30 mouse cellular contexts compared by ENCODE assay signal in the genomic region with DNA sequence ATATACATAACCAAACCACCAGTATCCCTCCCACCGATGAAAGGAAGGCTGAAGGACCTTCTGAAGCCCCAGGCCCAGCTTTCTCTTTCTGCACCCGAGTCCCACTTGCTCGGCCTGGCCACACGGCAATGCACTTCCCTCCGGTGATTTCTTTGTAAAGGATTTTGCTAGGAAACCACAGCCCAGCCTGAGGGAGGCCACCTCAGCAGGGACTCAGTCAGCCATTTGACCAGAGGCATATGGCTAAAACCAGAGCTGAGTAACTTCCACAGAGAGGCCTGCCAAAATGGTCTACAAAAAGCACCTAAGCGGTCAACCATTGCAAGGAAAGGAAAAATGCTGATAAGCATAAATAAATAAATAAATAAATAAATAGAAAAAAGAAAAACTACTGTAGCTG. TPM values are rescaled to one million over a fixed set of nuclear protein-coding genes. Genes with fewer than 3 reads are reported as not detected.
"Had no signal": no experiment of that assay in that cellular context is flagged by ENCODE, and none has a peak within 500 bp of the region (broad histone marks: within the 10 kb centered on the region; RNA-seq: fewer than 3 reads in every experiment).

No protein-coding gene starts in this region.

- H3K36me3 ChIP-seq: limb, embryonic 10.5 days; limb, embryonic 12.5 days; limb, embryonic 13.5 days; limb, embryonic 15.5 days; liver, embryonic 12.5 days; liver, embryonic 13.5 days; liver, embryonic 15.5 days; lung, embryonic 15.5 days; midbrain, embryonic 10.5 days; midbrain, embryonic 12.5 days; midbrain, embryonic 13.5 days; midbrain, embryonic 15.5 days; neural tube, embryonic 12.5 days had no signal

- H3K9me3 ChIP-seq: limb, embryonic 10.5 days; limb, embryonic 12.5 days; limb, embryonic 13.5 days; limb, embryonic 15.5 days; liver, embryonic 12.5 days; liver, embryonic 13.5 days; liver, embryonic 15.5 days; lung, embryonic 15.5 days; megakaryocyte, embryonic 14.5 days; midbrain, embryonic 10.5 days; midbrain, embryonic 12.5 days; midbrain, embryonic 13.5 days; midbrain, embryonic 15.5 days; neural tube, embryonic 12.5 days had no signal

- H3K27me3 ChIP-seq: limb, embryonic 12.5 days; limb, embryonic 13.5 days; limb, embryonic 15.5 days; liver, embryonic 13.5 days; liver, embryonic 15.5 days; lung, embryonic 15.5 days; midbrain, embryonic 12.5 days; midbrain, embryonic 13.5 days; midbrain, embryonic 15.5 days; neural tube, embryonic 12.5 days had no signal

- DNase-seq: left cerebral cortex, postnatal 4 days; liver; liver, embryonic 13.5 days; liver, postnatal 0 days; lung, adult 18-20 months; lung, adult 2 months; lung, embryonic 14.5 days; lung, postnatal 10 days; lung, postnatal 14 days; lung, postnatal 36 days; lung, postnatal 4 days; midbrain, embryonic 14.5 days had no signal

- H3K4me1 ChIP-seq: limb, embryonic 10.5 days; limb, embryonic 12.5 days; limb, embryonic 13.5 days; limb, embryonic 15.5 days; liver, embryonic 13.5 days; liver, embryonic 15.5 days; lung, embryonic 15.5 days; megakaryocyte, embryonic 14.5 days; midbrain, embryonic 15.5 days; neural tube, embryonic 12.5 days had no signal

- H3K27ac ChIP-seq: limb, embryonic 10.5 days; limb, embryonic 12.5 days; limb, embryonic 13.5 days; limb, embryonic 15.5 days; liver, embryonic 12.5 days; liver, embryonic 13.5 days; liver, embryonic 14.5 days; liver, embryonic 15.5 days; lung, embryonic 15.5 days; macrophage; midbrain, embryonic 10.5 days; midbrain, embryonic 12.5 days; midbrain, embryonic 13.5 days; midbrain, embryonic 15.5 days; neural tube, embryonic 12.5 days had no signal

- H3K4me3 ChIP-seq: limb, embryonic 10.5 days; limb, embryonic 12.5 days; limb, embryonic 13.5 days; limb, embryonic 15.5 days; liver, embryonic 12.5 days; liver, embryonic 13.5 days; liver, embryonic 15.5 days; lung, embryonic 15.5 days; megakaryocyte, embryonic 14.5 days; midbrain, embryonic 10.5 days; midbrain, embryonic 12.5 days; midbrain, embryonic 13.5 days; midbrain, embryonic 15.5 days; myocyte; neural tube, embryonic 12.5 days had no signal

- ATAC-seq: liver, embryonic 12.5 days; liver, postnatal 0 days; lung, postnatal 0 days; midbrain, embryonic 13.5 days; midbrain, embryonic 15.5 days; midbrain, embryonic 16.5 days had no signal

RNA-seq across cellular contexts. Expression of a gene that starts 49.2 kb away (rescaled TPM):
- polyA plus RNA-seq: macrophage had no signal
